Mouse (Mus musculus) left cerebral cortex, postnatal 4 days (tissue): Measurements from ENCODE around the gene Ubqln4. TPM values are rescaled to one million over a fixed set of nuclear protein-coding genes. Genes with fewer than 3 reads are reported as not detected.
"Not testable (repeated sequence)": the region's sequence is repeated elsewhere in the genome, so short reads cannot be mapped to it uniquely, and the experiment has no call there.

ENCODE experiments used
- DNase-seq: peaks from one replicate; pipeline ENCODE4 v3.0.0-alpha.2; 2022
- intact Hi-C: fragments of 180-260 bp; cut with DNase I; formaldehyde crosslinking; loops from one replicate; pipeline ENCODE4 v1.15.1; 2025
- total RNA-seq, 2 experiments: library from RNA; stranded (reverse); gene quantifications; 2 replicates each; pipeline ENCODE4 v1.2.3; 2021

The Ubqln4 gene
- total RNA-seq, 2 experiments from 2014 or later, result 97.5 to 105 TPM

- intact Hi-C loops, result no loop called here
- no peak for DNase-seq
Measured at GRCm38 (mm10) chr3:88591950-88592731, 38.6 kb downstream of the Ubqln4 start.

DNA sequence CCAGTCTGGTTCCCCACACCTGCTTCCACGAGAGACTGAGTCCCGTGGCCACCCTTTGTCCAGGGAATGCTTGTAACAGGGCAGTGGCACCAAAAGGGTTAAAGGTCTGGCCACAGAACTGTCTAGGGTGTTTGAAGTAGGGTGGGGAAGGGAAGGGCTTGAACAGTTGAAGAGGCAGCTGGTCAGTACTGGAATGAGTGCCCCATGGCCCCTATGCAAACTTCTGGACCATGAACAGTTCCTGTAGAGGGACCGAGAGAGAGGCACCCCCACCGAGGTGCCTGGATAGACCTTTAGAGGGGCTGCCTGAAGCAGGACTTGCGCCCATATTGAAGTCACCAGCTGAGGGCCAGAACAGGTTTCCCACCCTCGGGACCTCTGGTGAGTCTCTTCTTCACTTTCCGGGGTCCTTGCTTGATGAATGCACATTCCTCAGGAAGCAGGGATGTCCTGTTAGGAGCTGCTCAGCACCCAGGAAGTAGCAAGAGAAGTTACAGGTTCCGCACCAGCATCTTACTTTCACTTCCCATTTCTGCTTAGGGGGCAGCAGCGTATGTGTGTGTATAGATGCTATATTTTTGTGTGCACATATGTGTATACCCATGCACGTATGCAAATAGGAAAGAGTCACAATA, 39.5 kb downstream of the Ubqln4 start:
- intact Hi-C loops, result no loop called here
- no peak for DNase-seq

- no peak for DNase-seq
- intact Hi-C loops, result no loop called here
Measured at GRCm38 (mm10) chr3:88593893-88594580, 40.5 kb downstream of the Ubqln4 start.

DNA sequence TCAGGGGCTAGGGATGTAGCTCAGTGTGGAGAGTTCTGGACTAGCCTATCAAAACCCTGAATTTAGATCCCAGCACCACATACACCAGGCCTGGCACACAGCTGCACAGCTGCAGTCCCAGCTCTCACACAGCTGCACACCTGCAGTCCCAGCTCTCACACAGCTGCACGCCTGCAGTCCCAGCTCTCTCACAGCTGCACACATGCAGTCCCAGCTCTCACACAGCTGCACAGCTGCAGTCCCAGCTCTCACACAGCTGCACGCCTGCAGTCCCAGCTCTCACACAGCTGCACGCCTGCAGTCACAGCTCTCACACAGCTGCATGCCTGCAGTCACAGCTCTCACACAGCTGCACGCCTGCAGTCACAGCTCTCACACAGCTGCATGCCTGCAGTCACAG, 43.0 kb downstream of the Ubqln4 start:
- DNase-seq, intact Hi-C loops: not testable (repeated sequence)

GRCm38 (mm10) chr3:88602466-88602865, 48.9 kb downstream of the Ubqln4 start:
- DNase-seq, result no peak
- intact Hi-C loops, result loop anchor here (10.0 kb wide), 1 partner anchor 142 kb away; no protein-coding TSS in a partner anchor

DNA sequence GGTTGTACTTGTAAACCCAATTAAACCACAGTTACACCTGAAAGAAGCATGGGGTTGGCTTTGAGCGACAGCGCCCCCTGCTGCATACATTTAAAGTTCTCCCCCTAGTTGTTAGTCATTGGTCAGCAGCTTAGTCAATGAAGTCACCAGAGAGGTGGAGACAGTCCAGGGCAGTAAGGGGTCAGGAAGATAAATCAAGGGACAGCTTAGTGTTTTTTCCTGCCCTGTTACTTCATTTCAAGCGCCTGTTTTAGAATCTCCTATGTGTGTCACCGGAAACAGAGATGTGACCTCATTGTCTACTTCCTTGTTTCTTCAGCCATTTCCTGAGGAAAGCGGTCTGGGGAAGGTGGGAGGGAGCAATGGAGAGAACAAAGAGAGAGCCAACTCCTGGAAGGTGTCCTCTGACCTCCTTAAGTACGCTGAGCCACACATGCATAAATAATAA, 50.2 kb downstream of the Ubqln4 start:
- peak; percentile 65 for DNase-seq
- intact Hi-C loops, result loop anchor here (10.0 kb wide), 1 partner anchor 141 kb away; no protein-coding TSS in a partner anchor

DNA sequence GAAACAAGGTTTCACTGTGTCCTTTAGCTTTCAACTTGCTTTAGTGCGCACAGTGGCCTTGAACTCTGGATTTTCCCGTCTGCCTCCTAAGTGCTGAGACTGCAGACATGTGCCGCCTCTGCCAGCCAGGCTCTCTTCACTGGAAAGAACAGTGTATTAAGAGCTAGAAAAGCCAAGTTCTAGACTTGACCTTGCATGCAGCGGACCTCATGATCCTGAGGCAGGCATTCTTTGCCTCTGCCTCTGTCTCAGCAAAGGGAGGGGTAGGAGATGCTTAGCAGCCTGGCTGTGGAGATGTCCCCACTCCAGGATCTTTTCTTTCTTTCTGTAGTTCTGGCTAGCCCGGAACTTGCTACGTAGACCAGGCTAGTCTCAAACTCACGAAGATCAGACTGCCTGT, 51.3 kb downstream of the Ubqln4 start:
- no peak for DNase-seq
- intact Hi-C loops, result loop anchor here (10.0 kb wide), 1 partner anchor 140 kb away; no protein-coding TSS in a partner anchor

- not testable (repeated sequence) for DNase-seq
- intact Hi-C loops, result loop anchor here (10.0 kb wide), 1 partner anchor 139 kb away; no protein-coding TSS in a partner anchor
Measured at GRCm38 (mm10) chr3:88605666-88606065, 52.1 kb downstream of the Ubqln4 start, which contains the start of gene Arhgef2. Gene Arhgef2, plus strand, starts transcription at chr3:88605966.

GRCm38 (mm10) chr3:88607065-88607757, 53.7 kb downstream of the Ubqln4 start:
- DNase-seq, result peak; percentile 87
- intact Hi-C loops, result loop anchor here (10.0 kb wide), 1 partner anchor 138 kb away; no protein-coding TSS in a partner anchor

GRCm38 (mm10) chr3:88607758-88608138, 54.2 kb downstream of the Ubqln4 start:
- intact Hi-C loops, result loop anchor here (10.0 kb wide), 1 partner anchor 137 kb away; no protein-coding TSS in a partner anchor
- DNase-seq, result peak; percentile 43

- DNase-seq, result no peak
- intact Hi-C loops, result loop anchor here (10.0 kb wide), 1 partner anchor 136 kb away; no protein-coding TSS in a partner anchor
Measured at GRCm38 (mm10) chr3:88609066-88609465, 55.5 kb downstream of the Ubqln4 start.

DNA sequence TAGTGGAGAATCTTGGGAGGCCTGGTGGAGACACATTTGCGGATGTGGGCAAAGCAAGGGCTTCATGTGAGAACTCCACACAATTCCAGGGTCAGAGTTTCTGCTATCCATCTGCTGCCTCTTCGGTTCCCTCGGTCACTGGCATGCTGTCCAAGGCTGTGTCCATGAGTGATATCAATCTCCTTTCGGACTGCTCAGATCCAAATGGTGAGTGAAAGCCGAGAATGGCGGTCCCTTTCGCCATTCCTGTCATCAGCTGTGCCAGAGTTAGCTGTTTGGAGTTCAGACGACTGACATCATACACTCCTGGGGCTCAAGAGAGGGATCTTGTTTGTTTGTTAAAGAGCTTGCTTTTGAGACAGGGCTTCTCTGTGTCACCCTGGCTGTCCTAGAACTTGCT, 60.9 kb downstream of the Ubqln4 start:
- intact Hi-C loops, result no loop called here
- DNase-seq, result no peak

DNA sequence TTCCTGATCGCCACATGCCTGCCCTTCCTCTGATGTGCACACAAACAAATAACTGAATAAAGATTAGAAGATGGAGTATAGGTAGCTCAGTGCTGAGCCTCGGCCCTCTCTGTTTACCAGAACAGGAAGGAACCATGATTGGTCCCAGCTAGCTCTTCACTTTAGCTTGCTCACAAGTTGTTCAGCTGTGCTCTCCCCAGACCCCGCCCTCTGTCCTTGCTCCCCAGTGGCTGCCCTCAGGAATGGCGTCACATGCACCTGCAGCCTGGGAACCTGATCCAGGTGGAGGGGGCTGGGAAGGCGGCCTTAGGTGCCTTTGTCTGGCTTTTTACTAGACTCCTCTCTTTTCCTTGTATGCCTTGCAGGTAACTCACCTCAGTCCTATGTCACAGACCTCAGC, 61.6 kb downstream of the Ubqln4 start:
- intact Hi-C loops, result no loop called here
- no peak for DNase-seq

DNA sequence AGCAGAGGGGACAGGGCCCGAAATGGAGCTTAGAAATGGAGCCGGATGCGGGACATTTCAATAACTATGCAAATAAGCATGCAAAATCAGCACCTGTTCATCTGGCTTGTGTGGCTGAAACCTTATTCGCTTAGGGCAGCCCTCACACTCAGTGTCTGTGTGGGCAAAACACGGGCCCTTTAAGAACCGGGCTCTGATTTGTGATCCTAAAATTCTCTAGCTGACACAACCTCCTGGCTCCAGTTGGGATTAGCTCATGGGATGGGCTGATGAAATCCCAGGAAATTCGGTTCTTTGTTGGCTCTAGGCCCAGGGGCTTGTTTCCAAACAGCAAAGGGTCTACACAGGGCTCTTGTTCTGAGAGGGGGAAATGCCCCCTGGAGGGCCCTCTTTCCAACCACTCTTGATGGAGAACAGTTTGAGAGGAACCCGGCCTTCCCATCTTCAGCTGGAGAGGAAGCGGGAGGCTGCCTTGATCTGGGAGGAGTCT, 62.4 kb downstream of the Ubqln4 start:
- peak; percentile 48 for DNase-seq
- intact Hi-C loops, result no loop called here

- DNase-seq, result no peak
- intact Hi-C loops, result no loop called here
Measured at GRCm38 (mm10) chr3:88616951-88617500, 63.5 kb downstream of the Ubqln4 start.

DNA sequence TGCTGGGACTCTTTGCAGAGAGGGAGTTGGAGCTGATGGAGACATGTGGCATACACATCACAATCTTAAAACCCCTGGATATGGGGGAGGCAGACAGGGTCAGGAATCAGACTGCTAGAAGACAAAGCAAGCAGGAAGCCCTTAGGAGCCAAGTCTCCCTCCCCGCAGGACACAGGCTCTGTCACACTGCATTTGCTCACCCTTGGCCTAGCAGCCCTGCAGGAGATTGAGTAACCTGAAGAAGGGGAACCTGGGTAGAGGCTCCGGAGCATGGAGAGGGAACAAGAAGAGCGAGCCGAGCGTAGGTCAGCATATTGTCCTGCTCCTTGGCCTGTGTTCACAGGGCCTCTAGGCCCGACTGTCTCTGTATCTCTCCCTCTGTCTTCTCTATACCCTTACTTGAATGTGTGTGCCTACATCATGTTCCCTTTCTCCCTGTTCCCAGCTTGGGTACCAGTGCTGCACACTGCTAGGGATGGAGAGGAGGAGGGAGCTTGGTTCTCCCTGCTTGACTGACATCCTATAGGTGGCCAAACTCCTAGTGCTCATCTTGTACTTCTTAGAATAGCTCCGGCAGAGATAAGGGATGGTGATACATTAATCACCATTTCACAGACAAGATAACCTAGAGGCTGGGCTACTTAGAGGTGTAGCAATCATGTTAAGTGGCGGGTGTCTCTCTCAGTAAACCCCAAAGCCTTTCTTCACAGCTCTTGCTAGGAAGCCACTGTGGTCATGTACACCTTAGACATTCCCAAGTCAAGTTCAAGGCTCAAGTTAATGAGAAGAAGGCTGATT, 64.7 kb downstream of the Ubqln4 start:
- intact Hi-C loops, result no loop called here
- DNase-seq, result no peak
